Mouse (Mus musculus): ENCODE data around the gene Slc25a10. TPM values are rescaled to one million over a fixed set of nuclear protein-coding genes. Genes with fewer than 3 reads are reported as not detected.

The Slc25a10 gene
- polyA plus RNA-seq, 1 experiment from 2014 or later = 39.4 TPM

DNA sequence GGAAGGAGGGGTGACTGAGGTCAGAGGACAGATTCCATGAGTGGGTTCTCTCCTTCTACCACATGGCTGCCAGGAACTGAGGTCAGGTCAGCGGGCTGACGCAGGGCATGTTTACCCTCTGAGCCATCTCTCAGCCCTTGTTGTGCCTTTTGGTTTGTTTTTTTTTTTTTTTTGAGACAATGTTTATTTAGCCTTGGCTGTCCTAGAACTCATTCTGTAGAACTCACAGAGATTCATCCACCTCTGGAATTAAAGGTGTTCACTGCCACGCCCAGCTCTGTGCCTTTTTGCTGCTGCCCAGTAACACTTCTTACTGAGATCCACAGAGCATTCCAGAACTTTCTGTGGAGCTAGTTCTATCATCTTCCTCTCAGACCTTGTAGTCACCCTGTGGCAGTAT lies 14.0 kb downstream of the Slc25a10 start:
- no peak overlapping the region for H3K9ac ChIP-seq (ENCODE audit: low read length)
- H3K4me1 ChIP-seq (ENCODE audit: control insufficient read depth in 2 of 2, insufficient read depth in 2 of 2, low read length in 2 of 2) = peaks cover 2 to 5% of the 10 kb centered on the region in 2 experiments; a peak in 3 of 4 replicates
- no peak overlapping the region for H3K4me2 ChIP-seq (ENCODE audit: low read length)
- ATAC-seq (ENCODE audit: insufficient number of reproducible peaks, insufficient read depth, low FRiP score, low read depth) = no peak
- H3K9me3 ChIP-seq (ENCODE audit: control insufficient read depth, low read length) = no peaks in the 10 kb centered on the region
- 78% methylated on average over 3 of the region's 3 CpGs for WGBS
- no peaks in the 10 kb centered on the region for H3K27me3 ChIP-seq (ENCODE audit: control insufficient read depth, insufficient read depth, low read length)
- H3K36me3 ChIP-seq (ENCODE audit: control insufficient read depth, insufficient read depth, low read length) = no peaks in the 10 kb centered on the region
- no peak overlapping the region for H3K4me3 ChIP-seq (ENCODE audit: control insufficient read depth in 1 of 2, insufficient read depth in 1 of 2, low read depth in 1 of 2, low read length in 2 of 2)
- no peak overlapping the region for H3K27ac ChIP-seq (replicated peaks in 1 of 2; ENCODE audit: control insufficient read depth in 1 of 2, insufficient read depth in 1 of 2, low read depth in 2 of 2, low read length in 2 of 2)

- H3K27ac ChIP-seq (replicated peaks in 1 of 2; ENCODE audit: control insufficient read depth in 1 of 2, insufficient read depth in 1 of 2, low read depth in 2 of 2, low read length in 2 of 2) = no peak overlapping the region
- H3K36me3 ChIP-seq (ENCODE audit: control insufficient read depth, insufficient read depth, low read length) = no peaks in the 10 kb centered on the region
- no peak overlapping the region for H3K9ac ChIP-seq (ENCODE audit: low read length)
- H3K27me3 ChIP-seq (ENCODE audit: control insufficient read depth, insufficient read depth, low read length) = no peaks in the 10 kb centered on the region
- peaks cover 6 to 9% of the 10 kb centered on the region in 2 experiments; a peak in 3 of 4 replicates for H3K4me1 ChIP-seq (ENCODE audit: control insufficient read depth in 2 of 2, insufficient read depth in 2 of 2, low read length in 2 of 2)
- H3K4me2 ChIP-seq (ENCODE audit: low read length) = no peak overlapping the region
- WGBS = 51% methylated on average over 4 of the region's 4 CpGs
- ATAC-seq (ENCODE audit: insufficient number of reproducible peaks, insufficient read depth, low FRiP score, low read depth) = no peak
- no peak overlapping the region for H3K4me3 ChIP-seq (ENCODE audit: control insufficient read depth in 1 of 2, insufficient read depth in 1 of 2, low read depth in 1 of 2, low read length in 2 of 2)
- H3K9me3 ChIP-seq (ENCODE audit: control insufficient read depth, low read length) = no peaks in the 10 kb centered on the region
Measured at GRCm38 (mm10) chr11:120506899-120507298, 15.3 kb downstream of the Slc25a10 start.

DNA sequence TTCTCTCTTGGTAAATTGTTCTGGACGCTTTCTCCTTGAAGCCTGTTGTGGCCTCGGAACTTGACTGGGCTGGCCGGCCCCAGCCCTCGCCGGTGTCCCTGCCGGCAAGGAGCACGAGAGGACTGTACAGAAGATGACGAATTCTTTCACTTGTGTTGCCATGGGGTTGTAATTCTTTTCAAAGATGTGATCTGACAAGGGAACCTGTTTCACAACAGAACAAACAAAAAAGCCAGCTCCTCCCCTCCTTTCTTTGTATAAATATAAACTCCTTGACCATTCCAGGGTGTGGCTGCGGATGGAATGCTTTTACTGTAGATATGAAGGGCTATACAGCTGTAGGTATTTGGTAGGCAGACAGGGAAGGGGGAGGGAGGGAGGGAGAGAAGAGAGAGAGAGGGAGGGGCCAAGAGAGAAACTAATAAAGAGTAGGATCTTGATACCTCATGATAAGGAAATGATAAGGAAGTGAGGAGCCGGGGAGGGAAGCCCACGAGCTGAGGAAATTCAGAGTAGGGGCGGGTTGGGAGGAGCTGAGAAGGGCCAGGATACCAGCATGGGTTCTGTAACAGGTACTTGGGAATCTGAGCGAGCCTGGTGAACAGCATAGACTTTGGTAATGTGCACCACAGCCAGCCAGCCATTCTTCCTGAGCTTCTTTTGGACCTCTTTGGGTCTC lies 16.1 kb downstream of the Slc25a10 start:
- no peak overlapping the region for H3K4me3 ChIP-seq (ENCODE audit: control insufficient read depth in 1 of 2, insufficient read depth in 1 of 2, low read depth in 1 of 2, low read length in 2 of 2)
- peaks cover 6 to 9% of the 10 kb centered on the region in 2 experiments; a peak in 3 of 4 replicates for H3K4me1 ChIP-seq (ENCODE audit: control insufficient read depth in 2 of 2, insufficient read depth in 2 of 2, low read length in 2 of 2)
- H3K36me3 ChIP-seq (ENCODE audit: control insufficient read depth, insufficient read depth, low read length) = no peaks in the 10 kb centered on the region
- H3K4me2 ChIP-seq (ENCODE audit: low read length) = no peak overlapping the region
- H3K9ac ChIP-seq (ENCODE audit: low read length) = no peak overlapping the region
- ATAC-seq (ENCODE audit: insufficient number of reproducible peaks, insufficient read depth, low FRiP score, low read depth) = no peak
- WGBS = 73% methylated on average over 13 of the region's 13 CpGs
- no peak overlapping the region for H3K27ac ChIP-seq (replicated peaks in 1 of 2; ENCODE audit: control insufficient read depth in 1 of 2, insufficient read depth in 1 of 2, low read depth in 2 of 2, low read length in 2 of 2)
- no peaks in the 10 kb centered on the region for H3K9me3 ChIP-seq (ENCODE audit: control insufficient read depth, low read length)
- H3K27me3 ChIP-seq (ENCODE audit: control insufficient read depth, insufficient read depth, low read length) = no peaks in the 10 kb centered on the region

DNA sequence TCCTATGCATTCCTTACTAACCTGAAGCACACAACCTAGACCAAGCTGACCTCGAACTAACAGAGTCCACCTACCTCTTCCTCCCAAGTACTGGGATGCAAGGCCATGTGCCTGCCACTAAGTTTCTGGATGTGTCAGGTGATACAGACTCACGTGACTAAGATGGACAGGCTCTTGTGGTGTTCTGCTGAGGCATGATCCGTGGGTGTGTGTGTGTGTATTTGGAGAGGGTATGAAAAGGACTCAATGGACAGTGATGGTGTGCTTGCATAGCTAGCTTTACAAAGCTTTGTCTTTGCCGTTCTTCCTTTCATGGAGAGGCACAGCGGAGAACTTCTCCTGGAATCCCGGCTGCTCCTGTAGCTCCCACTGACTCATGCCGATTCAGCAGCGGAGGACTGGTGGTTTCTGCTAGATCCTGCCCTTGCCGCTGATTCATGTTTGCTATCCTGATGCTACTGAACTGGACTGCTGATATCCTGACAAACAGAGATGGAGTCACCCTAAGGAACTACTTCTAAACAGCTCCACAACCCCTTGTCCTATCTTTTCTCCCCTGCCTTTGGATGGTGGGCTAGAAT lies 16.7 kb downstream of the Slc25a10 start:
- Histone ChIP-seq H3K36me3 (ENCODE audit: control insufficient read depth, insufficient read depth, low read length) (no peaks in the 10 kb centered on the region), H3K4me3 (ENCODE audit: control insufficient read depth in 1 of 2, insufficient read depth in 1 of 2, low read depth in 1 of 2, low read length in 2 of 2) (no peak overlapping the region), H3K4me1 (ENCODE audit: control insufficient read depth in 2 of 2, insufficient read depth in 2 of 2, low read length in 2 of 2) (peaks cover 6 to 9% of the 10 kb centered on the region in 2 experiments; a peak in 3 of 4 replicates), H3K27me3 (ENCODE audit: control insufficient read depth, insufficient read depth, low read length) (no peaks in the 10 kb centered on the region), H3K9ac (ENCODE audit: low read length) (no peak overlapping the region), H3K9me3 (ENCODE audit: control insufficient read depth, low read length) (no peaks in the 10 kb centered on the region), H3K4me2 (ENCODE audit: low read length) (no peak overlapping the region), H3K27ac (replicated peaks in 1 of 2; ENCODE audit: control insufficient read depth in 1 of 2, insufficient read depth in 1 of 2, low read depth in 2 of 2, low read length in 2 of 2) (no peak overlapping the region)
- no peak for ATAC-seq (ENCODE audit: insufficient number of reproducible peaks, insufficient read depth, low FRiP score, low read depth)
- WGBS = 77% methylated on average over 9 of the region's 9 CpGs

GRCm38 (mm10) chr11:120509940-120510339 lies 18.3 kb downstream of the Slc25a10 start:
- Histone ChIP-seq H3K4me2 (ENCODE audit: low read length) (peak overlapping the region; percentile 68; the same call in 1 of the 2 replicates), H3K27ac (replicated peaks in 1 of 2; ENCODE audit: control insufficient read depth in 1 of 2, insufficient read depth in 1 of 2, low read depth in 2 of 2, low read length in 2 of 2) (peak overlapping the region in 1 of 2 experiments; percentile 21; a peak in 1 of 4 replicates), H3K9ac (ENCODE audit: low read length) (no peak overlapping the region), H3K36me3 (ENCODE audit: control insufficient read depth, insufficient read depth, low read length) (no peaks in the 10 kb centered on the region), H3K4me1 (ENCODE audit: control insufficient read depth in 2 of 2, insufficient read depth in 2 of 2, low read length in 2 of 2) (peaks cover 6 to 9% of the 10 kb centered on the region in 2 experiments; a peak in 3 of 4 replicates), H3K27me3 (ENCODE audit: control insufficient read depth, insufficient read depth, low read length) (no peaks in the 10 kb centered on the region), H3K9me3 (ENCODE audit: control insufficient read depth, low read length) (no peaks in the 10 kb centered on the region), H3K4me3 (ENCODE audit: control insufficient read depth in 1 of 2, insufficient read depth in 1 of 2, low read depth in 1 of 2, low read length in 2 of 2) (no peak overlapping the region)
- WGBS = 44% methylated on average over 4 of the region's 4 CpGs
- no peak for ATAC-seq (ENCODE audit: insufficient number of reproducible peaks, insufficient read depth, low FRiP score, low read depth)

DNA sequence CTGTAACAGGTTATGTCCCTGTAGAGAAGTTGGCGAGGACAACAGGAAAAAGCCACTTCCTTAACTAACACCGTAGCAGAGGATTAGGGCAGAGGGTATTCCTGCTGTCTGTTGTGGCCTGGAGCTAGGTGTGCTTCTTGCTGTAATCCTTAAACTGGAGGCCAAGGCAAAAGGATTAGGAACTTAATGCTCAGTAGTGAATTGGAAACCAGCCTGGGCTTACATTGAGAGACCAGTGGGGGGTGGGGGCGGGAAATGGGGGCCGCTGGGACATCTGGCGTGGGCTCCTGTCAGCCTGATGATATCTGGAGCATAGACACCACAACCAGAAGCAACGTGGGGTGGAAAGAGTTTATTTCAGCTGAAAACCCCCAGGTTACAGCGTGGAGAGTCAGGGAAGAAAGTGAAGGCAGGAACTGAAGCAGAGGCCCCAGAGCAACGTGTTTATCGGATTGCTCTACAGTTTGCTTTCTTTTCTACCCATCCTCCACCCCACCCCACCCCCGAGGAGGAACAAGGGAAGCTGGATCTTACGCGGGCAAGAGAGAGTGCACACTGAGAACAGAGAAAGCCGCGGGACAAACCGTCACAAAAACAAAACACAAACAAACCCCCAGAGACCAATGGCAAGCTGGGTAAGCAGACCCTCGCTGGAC lies 18.9 kb downstream of the Slc25a10 start:
- no peak for ATAC-seq (ENCODE audit: insufficient number of reproducible peaks, insufficient read depth, low FRiP score, low read depth)
- no peaks in the 10 kb centered on the region for H3K27me3 ChIP-seq (ENCODE audit: control insufficient read depth, insufficient read depth, low read length)
- 6% methylated on average over 16 of the region's 16 CpGs for WGBS

GRCm38 (mm10) chr11:120512790-120513453 lies 21.3 kb downstream of the Slc25a10 start:
- H3K4me2 ChIP-seq (ENCODE audit: low read length) = no peak overlapping the region
- 54% methylated on average over 6 of the region's 6 CpGs for WGBS
- no peak overlapping the region for H3K9ac ChIP-seq (ENCODE audit: low read length)
- H3K27ac ChIP-seq (replicated peaks in 1 of 2; ENCODE audit: control insufficient read depth in 1 of 2, insufficient read depth in 1 of 2, low read depth in 2 of 2, low read length in 2 of 2) = no peak overlapping the region
- H3K27me3 ChIP-seq (ENCODE audit: control insufficient read depth, insufficient read depth, low read length) = no peaks in the 10 kb centered on the region
- H3K36me3 ChIP-seq (ENCODE audit: control insufficient read depth, insufficient read depth, low read length) = no peaks in the 10 kb centered on the region
- no peaks in the 10 kb centered on the region for H3K9me3 ChIP-seq (ENCODE audit: control insufficient read depth, low read length)
- H3K4me3 ChIP-seq (ENCODE audit: control insufficient read depth in 1 of 2, insufficient read depth in 1 of 2, low read depth in 1 of 2, low read length in 2 of 2) = no peak overlapping the region
- ATAC-seq (ENCODE audit: insufficient number of reproducible peaks, insufficient read depth, low FRiP score, low read depth) = no peak
- peaks cover 6 to 9% of the 10 kb centered on the region in 2 experiments; a peak in 3 of 4 replicates for H3K4me1 ChIP-seq (ENCODE audit: control insufficient read depth in 2 of 2, insufficient read depth in 2 of 2, low read length in 2 of 2)

More for the DNA sequence above, 18.9 kb downstream of the Slc25a10 start:
- H3K27ac ChIP-seq (replicated peaks in 1 of 2; ENCODE audit: control insufficient read depth in 1 of 2, insufficient read depth in 1 of 2, low read depth in 2 of 2, low read length in 2 of 2) = peak overlapping the region; percentile 19 to 21; a peak in 3 of 4 replicates
- H3K36me3 ChIP-seq (ENCODE audit: control insufficient read depth, insufficient read depth, low read length) = no peaks in the 10 kb centered on the region
- H3K9ac ChIP-seq (ENCODE audit: low read length) = peak overlapping the region; percentile 71
- H3K4me2 ChIP-seq (ENCODE audit: low read length) = peak overlapping the region; percentile 68
- peak overlapping the region; percentile 27 to 40; a peak in 3 of 4 replicates for H3K4me3 ChIP-seq (ENCODE audit: control insufficient read depth in 1 of 2, insufficient read depth in 1 of 2, low read depth in 1 of 2, low read length in 2 of 2)
- no peaks in the 10 kb centered on the region for H3K9me3 ChIP-seq (ENCODE audit: control insufficient read depth, low read length)
- H3K4me1 ChIP-seq (ENCODE audit: control insufficient read depth in 2 of 2, insufficient read depth in 2 of 2, low read length in 2 of 2) = peaks cover 6 to 9% of the 10 kb centered on the region in 2 experiments; a peak in 3 of 4 replicates
